Mouse (Mus musculus) cerebral cortex, adult 2 months (tissue): ENCODE results near the gene Unc93a.

Source experiments
- WGBS: fragments of 180-500 bp; shearing (Covaris S2); methylation state at CpG from one replicate; pipeline ENCODE4 v1.1.7; 2018; 5-methylcytosine and 5-hydroxymethylcytosine counted together

The Unc93a gene

DNA sequence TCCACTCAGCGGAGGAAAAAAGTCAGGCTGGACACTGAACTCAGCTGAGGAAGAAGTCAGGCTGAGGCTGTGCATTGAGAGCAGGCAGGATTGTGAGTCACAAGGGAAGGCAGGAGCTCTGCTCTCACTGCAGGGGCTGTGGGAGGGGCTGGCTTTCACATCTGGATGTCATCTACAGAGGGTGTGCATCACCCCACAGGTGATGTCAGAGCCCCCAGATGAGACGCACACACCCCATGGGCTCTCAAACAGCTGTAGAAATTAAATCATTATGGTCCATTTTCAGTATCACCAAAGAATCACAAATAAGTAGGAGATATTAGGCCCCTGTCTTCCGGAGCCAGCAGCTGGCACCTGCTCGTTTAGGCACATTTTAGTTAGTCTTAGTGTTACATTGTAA, at the start of gene Unc93a:
Unc93a (minus strand) TSS at position 101 of the 400 bp plus-strand sequence.
- 73% methylated on average over 3 of the region's 4 CpGs for WGBS

DNA sequence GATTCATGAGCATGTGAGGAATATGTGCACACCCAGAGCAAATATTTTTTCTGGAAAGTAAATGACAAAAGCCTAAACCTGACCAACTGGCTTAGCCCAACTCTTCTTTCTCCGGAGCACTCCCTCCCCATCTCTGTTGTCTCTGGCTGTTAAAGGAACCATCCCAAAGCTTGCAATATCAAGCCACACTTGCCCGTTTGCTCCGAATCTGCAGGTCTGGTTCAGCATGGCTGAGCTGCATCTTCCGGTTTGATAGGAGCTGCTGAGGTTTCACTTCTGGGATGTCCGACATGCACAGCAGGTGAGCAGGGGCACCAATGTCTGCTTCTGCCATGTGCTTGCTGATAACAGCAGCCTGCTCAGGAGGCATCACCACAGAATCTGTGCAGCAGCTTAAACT, 48.9 kb upstream of the Unc93a start:
- WGBS, result 91% methylated on average over 5 of the region's 5 CpGs

DNA sequence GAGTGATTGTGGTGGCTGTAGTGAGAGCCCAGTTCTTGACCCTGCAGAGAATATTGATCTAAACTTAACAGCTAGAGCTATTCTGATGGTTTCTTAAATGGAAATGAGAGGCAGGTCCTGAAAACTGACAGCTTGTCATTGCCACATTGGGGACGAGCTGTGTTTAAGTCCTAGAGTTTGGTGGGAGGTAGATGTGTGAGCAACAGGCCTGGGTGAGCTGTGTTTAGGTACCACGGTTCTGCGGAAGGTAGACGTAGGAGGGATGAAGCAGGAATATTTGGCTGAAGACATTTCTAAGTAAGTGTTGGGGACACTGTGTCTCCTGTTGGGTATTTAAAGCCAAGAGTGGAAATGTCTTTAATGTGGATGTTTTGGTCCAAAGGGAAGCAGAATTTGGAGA, 47.4 kb upstream of the Unc93a start:
- WGBS, result 82% methylated on average over 4 of the region's 4 CpGs

DNA sequence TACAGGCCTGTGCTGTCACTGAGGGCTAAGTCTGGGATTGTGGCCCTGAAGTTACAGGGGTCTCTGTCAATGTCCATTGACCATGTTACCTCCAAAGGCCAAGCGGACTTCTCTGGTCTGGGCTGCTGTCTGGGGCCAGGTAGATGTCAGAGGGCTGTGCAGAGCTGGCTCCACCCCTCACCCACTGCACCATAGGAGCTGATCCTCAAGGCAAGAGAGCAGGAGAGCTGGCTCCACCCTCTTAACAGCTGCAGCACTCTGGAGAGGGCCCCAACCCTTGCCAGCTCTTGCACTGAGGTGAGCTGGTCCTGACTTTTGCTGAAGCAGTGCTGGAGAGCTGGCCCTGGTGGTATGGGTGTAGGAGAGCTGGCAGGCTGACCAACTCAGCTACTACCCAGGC, 46.2 kb upstream of the Unc93a start:
- 64% methylated on average over 1 of the region's 1 CpGs for WGBS

DNA sequence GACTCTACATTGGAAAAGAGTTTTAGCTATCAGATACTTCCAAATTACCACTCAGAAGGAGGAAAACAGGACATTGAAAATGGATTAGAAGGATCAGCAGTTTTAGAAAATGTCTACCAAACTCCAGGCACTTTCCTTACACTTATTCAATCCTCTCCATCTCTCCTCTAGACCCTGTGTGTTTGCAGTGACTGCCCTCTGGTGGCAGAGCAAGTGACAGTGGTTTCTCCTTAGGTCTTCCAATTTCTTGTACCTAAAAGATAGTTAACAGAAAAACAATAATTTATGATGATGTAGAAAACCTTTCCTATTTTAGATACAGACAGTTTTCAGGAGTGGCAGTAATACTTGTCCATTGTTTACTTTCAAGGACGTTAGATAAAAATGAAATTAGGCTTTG, 44.0 kb upstream of the Unc93a start:
- WGBS, result 45% methylated on average over 1 of the region's 1 CpGs

DNA sequence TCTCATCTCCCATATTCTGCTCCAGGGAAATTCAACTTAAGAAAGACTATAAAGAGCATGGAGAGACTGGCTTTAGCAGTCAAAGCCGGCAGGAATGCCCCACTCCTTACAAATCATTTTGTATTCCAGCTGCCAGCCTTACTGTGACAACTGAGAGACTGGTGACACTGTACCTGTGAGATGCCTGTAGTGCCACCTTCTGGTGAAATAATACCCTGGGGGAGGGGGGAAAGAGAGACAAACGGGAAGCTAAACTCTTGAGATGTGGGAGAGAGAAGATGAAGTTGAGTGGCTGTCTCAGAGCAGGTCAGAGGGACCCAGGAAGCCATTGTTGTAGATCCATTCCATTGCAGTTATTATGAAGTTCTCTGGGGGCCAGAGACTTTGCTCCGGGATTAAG, 42.4 kb upstream of the Unc93a start:
- WGBS, result 67% methylated on average over 3 of the region's 3 CpGs

DNA sequence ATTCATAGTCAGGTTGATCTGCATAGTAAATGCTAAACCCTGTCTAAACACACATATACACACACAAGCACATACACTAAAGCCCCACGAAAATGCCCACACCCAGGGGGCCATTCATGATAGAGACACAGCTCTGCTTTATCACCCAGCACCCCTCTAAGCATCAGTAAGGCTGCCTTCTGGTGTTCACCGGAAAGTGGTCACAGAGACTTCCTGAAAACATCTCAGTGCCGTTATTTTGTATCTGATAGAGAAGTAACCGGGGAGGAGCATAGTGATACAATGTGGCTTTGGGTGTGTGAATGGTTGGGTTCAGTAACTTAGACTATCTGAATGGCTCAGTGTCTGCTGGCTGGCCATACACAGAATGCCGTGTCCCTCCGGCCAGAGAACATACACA, 42.0 kb upstream of the Unc93a start:
- 79% methylated on average over 6 of the region's 6 CpGs for WGBS

DNA sequence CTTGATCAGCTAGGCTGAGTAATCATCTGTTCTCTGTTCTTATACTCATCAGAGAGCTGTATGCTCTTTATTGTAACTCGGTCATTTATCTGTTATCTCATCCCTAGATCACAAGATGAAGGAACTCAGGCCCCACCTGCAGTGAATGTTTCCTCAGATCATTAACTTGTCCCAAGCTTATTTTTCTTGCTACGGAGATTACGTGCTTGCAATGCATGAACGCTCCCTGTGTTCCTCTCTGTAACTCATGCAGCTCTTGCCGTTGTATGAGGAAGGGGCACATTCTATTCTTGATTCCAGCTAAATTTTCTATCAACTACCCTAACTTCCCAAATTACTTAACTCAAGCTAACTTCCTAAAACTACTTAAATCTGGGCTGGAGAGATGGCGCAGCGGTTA, 14.5 kb upstream of the Unc93a start:
- WGBS, result 88% methylated on average over 7 of the region's 7 CpGs

DNA sequence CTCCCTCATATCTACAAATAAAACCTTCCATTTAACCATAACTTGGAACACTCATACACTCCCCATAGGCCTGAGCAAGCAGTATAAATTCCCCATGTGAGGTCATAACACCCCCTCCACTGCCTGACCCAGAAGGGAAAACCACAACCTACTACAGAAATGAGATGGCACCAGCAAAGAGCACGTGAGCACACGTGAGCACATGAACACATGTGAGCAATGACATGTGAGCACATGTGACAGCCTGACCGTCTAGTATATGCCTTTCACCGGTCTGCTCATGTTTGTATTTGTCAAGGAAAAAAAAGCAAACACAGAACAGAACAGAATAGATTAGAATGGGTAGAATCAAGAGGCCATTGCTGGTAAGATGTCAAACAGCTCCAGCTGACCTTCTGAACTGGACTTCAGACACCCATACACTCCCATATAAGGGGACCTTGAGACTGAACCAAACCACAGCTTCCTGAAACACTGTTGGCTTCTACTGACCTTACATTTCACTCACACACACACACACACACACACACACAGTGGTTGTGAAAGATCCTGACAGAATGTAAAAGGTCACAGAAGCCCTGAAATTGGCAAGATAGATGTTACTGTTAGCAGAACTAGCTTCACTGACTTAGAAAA, 13.1 kb upstream of the Unc93a start:
- WGBS, result 84% methylated on average over 4 of the region's 4 CpGs

DNA sequence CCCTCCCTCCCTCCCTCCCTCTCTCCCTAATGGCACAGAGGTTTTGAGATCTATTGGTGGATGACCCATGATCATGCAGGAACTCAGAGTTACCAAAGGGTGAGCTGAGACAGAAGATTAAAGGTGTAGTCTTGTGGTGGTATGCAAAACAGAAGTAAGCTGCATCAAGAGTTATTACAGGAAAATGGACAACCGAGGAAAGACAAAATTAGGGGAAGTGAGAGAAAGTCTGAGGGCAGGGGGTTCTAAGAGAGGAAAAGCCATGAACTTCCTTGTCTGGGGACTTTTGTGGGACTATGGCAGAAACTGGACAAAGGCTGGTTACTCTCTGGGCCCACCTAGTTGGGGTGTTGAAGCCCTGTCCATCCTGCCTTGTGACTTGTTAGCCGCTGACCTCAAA, 11.1 kb upstream of the Unc93a start:
- WGBS, result no CpG with 5 or more reads among the region's 2 CpGs

DNA sequence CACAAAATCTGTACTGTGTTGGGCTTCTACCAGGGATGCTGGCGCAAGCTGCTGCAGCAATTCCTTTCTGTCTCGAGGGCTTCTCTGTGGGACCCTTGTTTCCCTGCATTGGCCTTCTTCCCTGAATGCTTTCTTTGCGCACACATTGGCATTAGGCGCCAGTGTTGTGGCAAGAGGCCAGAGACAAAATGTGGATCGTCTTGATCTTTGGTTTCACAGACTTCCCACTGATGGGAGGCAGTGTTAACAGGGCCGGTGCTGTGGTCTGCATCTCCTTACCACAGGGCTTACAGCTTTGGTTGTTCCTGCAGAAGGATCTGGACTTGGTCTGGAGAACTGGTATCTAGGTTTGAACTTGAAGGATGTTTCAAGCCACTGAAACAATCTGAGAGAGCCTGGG, 3.7 kb upstream of the Unc93a start:
- 45% methylated on average over 2 of the region's 6 CpGs for WGBS

DNA sequence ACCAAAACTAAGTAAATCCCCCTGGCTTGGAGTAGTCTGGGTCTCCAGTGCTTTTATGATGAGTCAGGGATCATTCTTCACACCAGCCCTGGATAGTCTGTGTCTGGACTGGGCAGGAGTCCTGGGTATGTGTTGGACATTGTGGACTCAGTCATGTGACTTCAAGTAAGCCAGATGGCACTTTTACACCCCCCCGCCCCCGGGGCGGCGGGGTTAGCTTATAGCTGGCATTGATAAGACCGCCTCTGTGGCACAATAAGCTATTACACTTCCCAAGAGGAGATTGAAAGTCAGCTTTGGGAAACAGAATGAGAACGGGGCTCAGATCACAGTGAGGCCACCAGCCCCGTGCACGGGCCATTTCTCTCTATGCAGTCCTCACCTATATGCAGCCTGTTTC, 742 bp upstream of the Unc93a start:
- WGBS, result 85% methylated on average over 8 of the region's 8 CpGs

DNA sequence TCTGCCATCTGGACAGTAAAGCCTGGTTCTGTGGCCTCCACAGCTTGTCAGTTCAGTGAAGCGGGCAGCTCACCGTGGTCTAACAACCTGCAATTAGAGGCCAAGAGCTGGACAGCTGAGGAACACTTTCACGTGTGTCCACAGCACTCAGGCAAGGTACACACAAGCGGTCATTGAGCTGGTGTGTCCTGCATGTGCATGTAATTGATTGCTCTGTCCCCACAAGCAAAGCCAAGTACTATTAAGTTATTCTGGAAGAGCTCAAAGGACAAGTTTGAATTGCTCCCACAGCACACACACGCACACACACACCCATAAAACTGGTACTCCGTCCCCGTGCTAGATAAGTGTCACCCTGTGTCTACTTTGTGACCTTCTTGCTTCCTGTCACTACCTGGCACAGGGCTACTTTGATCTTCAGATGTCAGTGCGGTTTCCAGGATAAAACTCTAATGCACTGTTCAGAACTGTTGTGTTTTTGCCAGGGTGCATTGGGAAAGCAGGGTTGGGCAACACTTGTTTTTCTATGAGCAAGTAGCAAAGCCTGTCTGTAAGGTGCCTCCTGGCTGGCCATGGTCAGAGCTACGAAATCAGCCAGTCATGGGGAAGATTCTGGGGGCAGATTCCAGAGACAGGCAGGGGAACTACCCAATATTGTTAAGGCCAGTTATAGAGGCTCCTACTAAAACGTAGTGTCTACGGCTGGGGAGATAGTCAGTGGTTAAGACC, 1.7 kb downstream of the Unc93a start:
- 88% methylated on average over 9 of the region's 11 CpGs for WGBS

DNA sequence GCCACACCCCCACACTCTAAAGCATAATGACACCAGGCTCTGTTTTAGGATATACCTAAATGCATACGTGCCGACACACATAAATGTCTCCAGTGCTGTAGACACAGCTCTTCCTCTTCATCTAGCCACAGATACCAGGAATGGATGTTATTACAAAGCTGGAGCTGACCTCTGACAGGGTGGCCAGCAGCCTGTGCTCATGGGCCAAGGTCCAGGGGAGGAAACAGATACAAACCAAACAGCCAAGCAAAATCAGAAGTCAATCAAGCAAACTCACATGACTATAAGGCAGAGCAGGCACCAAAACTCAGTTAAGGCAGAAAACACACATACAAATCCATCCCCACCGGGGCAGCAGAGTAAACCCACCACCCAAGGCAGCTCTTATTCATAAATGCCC, 2.3 kb downstream of the Unc93a start:
- no CpG with 5 or more reads among the region's 3 CpGs for WGBS

DNA sequence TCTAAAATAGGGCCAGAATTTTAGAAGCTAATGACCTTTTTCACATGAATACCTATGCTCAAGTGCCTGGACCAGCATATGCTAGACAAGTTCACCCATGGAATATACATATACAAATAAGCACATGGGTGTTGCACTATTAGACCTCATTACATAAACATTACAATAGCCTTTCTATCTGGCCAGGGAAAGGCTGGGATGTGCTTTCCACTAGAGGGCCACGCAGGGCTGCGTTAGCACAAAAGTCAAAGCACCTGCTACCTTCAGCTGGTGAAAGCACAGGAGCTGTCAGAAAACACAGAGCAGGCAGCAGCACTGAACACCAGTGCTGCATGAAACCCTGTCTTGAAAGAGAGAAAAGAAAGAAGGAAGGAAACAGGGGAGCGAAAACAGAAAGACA, 7.4 kb downstream of the Unc93a start:
- 40% methylated on average over 3 of the region's 3 CpGs for WGBS

DNA sequence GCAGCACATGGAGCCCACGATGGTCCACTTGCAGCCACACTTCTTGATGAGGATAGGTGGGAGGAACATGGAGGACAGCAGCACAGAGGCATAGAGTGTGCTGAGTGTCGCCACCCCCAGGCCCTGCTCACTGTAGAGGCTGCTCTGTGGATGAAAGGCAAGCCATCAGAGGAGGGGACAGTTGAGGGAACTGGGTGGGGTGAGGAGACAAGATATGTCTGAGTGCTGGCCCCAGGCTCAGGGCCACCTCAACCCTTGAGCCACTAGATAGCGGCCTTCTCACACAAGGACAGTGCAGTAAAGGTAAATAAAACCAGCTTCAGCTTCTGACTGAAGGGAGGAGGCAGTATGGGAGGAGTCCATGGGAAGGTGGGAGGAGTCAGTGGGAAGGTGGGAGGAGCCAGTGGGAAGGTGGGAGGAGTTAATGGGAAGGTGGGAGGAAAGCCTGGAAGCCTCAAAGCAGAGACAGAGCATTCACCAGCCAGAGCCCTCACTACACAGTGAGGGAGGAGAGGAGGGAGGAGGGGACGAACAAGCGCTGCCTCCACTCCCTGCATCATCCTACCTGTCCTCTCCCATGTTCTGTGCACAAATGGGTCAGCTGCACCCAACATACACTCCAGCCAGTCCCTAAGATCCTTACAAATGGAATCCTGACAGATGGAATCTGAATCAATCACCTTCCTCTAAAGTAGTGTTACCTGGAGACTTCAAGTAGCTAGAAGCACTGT, 8.1 kb downstream of the Unc93a start:
- WGBS, result 86% methylated on average over 2 of the region's 5 CpGs

DNA sequence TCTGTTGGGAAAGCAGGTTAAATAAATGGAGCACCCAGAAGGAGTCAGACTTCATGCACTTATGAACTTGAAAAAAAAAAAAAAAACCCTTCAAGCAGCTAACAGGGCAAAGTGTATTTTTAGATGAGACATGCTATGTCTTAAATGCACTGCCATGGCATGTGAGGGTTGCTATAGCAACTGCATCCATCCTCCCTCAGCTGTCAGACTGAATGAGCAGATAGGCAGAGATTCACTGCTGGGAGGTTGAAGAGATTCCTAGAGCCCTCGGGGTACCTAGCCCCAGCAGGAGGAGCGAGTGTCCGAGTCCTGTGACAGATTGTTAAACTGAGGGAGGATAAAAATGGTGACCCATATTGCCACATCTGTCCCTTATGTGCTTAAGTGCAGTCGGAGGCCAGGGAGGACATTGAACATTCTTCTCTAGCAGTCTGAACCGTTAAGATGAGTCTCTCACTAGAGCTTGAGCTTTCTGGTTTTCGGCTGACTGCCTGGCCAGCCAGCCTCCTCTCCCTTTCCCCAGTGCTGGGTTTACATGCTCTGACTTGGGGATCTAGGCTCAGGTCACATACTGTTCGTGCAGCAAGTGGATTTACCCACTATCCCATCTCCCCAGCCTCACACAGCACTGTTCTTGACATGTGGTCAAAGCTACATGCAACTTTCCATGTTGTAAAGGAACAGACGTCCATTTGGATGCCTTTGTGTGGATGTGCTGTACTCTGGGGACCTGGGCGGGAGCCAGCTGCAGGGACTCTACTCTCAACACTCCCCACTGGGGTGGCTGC, 18.9 kb downstream of the Unc93a start:
- WGBS, result 48% methylated on average over 3 of the region's 9 CpGs

DNA sequence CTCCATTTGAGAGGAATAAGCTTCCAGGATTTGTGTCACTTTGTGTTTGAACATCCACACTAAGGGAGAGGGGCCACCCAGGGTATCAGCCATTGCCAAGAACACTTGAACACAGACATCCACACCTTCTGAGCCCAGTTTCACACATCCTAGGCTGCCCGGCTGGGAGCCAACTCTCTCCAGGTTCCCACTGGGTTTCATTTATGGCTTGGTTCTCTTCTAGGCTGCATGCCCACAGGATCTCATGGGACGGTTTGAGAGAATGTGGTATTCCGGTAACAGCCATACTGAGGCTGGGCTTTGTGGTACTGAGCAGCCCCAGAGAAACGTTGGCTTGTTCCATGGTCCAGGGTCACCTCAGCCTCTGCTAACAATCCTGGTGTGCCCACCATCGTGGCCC, 25.0 kb downstream of the Unc93a start:
- 59% methylated on average over 5 of the region's 5 CpGs for WGBS

DNA sequence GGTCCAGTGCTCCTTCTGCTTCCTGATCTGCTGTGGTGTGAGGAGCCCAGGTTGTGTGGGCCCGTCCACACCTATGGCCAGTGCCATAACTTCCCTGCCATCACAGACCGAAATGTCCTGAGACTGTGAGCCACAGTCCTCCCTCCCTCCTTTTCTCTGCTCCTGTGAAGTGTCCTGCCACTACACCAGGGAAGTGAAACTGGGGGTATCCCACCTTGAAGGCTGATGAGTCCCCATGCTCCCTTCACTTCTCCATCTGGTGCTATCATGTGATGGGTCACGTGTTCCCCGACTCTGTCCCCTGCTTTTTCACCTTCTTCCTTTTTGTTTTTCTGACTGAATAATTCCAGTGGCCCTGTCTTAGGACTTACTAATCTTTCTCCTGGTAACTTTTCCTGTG, 38.6 kb downstream of the Unc93a start:
- WGBS, result 91% methylated on average over 2 of the region's 4 CpGs

DNA sequence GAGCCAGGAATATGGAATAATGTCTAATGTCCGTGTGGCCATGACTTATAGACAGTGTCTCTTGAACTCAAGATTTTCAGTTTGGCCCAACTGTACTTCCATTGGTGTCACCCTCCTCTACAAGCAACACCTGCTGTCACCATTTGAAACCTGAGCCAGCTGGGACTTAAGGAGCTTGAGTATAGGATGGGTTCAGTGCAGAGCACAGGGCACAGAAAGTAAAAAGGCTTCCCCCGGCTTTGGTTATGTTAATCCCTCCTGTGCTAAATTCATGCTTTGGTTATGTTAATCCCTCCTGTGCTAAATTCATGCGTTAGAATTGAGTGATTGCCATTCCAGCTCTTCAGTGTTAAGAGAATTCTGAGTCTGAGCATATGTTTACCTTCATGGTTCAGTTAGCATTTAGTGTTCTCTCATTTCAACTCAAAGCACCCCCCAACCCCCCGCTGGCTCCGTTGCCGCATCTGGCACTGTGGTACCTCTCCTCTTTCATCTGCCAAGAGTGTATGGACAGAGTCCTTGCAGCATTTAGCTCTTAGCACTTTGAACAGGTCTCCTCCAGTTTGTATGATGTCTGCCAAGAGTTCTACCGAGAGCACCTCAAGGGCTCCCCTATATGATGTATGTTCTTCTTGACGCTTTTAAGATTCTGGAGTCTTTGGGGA, 39.4 kb downstream of the Unc93a start:
- WGBS, result 60% methylated on average over 8 of the region's 8 CpGs

DNA sequence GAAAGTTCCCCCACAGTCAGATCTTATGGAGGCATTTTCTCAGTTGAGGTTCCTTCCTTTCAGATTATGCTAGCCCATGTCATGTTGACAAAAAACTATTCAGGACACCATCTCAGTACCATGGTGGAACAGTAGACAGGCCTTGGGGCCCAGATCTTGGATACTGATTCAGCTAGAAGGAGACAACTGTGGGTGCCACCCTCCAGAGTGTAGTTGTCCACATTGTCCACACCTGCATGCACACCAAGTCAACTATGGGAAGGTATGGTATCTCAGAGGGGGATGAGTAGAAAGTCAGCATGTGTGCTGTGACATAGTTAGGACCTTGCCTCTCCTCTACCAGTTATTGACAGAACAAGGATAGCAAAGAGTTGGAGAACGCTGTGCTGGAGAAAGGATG, 40.1 kb downstream of the Unc93a start:
- no CpG with 5 or more reads among the region's 1 CpGs for WGBS

DNA sequence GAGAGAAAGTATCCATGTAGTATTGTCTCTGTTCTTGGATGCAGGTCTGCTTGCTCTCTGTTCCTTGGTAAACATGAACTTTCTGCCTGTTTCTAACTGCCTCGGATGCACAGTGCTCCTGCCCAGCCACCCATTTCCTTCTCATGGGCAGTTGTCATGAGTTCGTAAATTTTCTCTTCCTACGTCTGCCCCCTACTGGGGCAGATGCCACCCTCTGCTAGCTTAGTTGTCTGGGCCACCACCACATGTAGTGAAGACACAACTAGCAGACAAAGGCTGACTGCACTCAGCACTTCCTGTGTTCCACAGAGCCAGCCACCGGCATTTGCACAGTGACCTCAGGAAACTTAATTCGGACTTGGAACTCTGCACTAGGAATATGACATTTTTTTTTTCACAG, 62.4 kb downstream of the Unc93a start:
- 59% methylated on average over 4 of the region's 5 CpGs for WGBS
